Mouse (Mus musculus) MEL (cell line): Measurements from ENCODE around the gene Nfia.

Experiments
- CTCF ChIP-seq, 3 experiments: IDR thresholded peaks in 2 of 3; conservative IDR thresholded peaks in 1 of 3; 2 replicates each; pipeline ENCODE4 v1.5.1; 2011 to 2012; ENCODE audit warnings: low read length in 3 of 3, low read depth in 2 of 3, mild to moderate bottlenecking in 2 of 3, improper control_type of control experiment in 1 of 3, inconsistent platforms in 1 of 3, mixed read lengths in 1 of 3, moderate library complexity in 1 of 3; ENCODE audit not compliant: control insufficient read depth in 1 of 3, insufficient read depth in 1 of 3, poor library complexity in 1 of 3, severe bottlenecking in 1 of 3
- GABPA ChIP-seq: IDR thresholded peaks from 2 replicates; pipeline ENCODE4 v1.6.1; 2012; ENCODE audit warnings: low read depth, mild to moderate bottlenecking, inconsistent platforms, low read length, improper control_type of control experiment, moderate library complexity
- MAFK ChIP-seq: IDR thresholded peaks from 2 replicates; pipeline ENCODE4 v1.6.1; 2011; ENCODE audit warnings: low read depth, mild to moderate bottlenecking, low read length, improper control_type of control experiment, borderline replicate concordance
- MAX ChIP-seq: IDR thresholded peaks from 2 replicates; pipeline ENCODE4 v1.6.1; 2011; ENCODE audit warnings: low read length, improper control_type of control experiment
- MEF2A ChIP-seq: IDR thresholded peaks from 2 replicates; pipeline ENCODE4 v1.6.1; 2014; ENCODE audit warnings: low read depth, mild to moderate bottlenecking, inconsistent platforms, low read length, improper control_type of control experiment; ENCODE audit not compliant: poor library complexity, insufficient replicate concordance, severe bottlenecking; ENCODE audit errors: extremely low read depth
- MYC ChIP-seq: IDR thresholded peaks from 2 replicates; pipeline ENCODE4 v1.6.1; 2011; ENCODE audit warnings: low read depth, mild to moderate bottlenecking, low read length, improper control_type of control experiment, moderate library complexity
- POLR2A ChIP-seq, 2 experiments: IDR thresholded peaks; 2 replicates each; pipeline ENCODE4 v1.6.1; 2011 to 2012; ENCODE audit warnings: low read length in 2 of 2, mild to moderate bottlenecking in 2 of 2, control low read depth in 1 of 2, improper control_type of control experiment in 1 of 2, low read depth in 1 of 2, moderate library complexity in 1 of 2; ENCODE audit not compliant: control insufficient read depth in 1 of 2, insufficient read depth in 1 of 2, poor library complexity in 1 of 2
- RAD21 ChIP-seq: IDR thresholded peaks from 2 replicates; pipeline ENCODE4 v1.6.1; 2011; ENCODE audit warnings: mild to moderate bottlenecking, low read depth, low read length, improper control_type of control experiment
- TBP ChIP-seq: IDR thresholded peaks from 2 replicates; pipeline ENCODE4 v1.8.0; 2011; ENCODE audit warnings: low read depth, low read length, improper control_type of control experiment
- TCF12 ChIP-seq: IDR thresholded peaks from 2 replicates; pipeline ENCODE4 v1.6.1; 2014; ENCODE audit warnings: low read depth, mild to moderate bottlenecking, inconsistent platforms, low read length, improper control_type of control experiment, moderate library complexity

DNA sequence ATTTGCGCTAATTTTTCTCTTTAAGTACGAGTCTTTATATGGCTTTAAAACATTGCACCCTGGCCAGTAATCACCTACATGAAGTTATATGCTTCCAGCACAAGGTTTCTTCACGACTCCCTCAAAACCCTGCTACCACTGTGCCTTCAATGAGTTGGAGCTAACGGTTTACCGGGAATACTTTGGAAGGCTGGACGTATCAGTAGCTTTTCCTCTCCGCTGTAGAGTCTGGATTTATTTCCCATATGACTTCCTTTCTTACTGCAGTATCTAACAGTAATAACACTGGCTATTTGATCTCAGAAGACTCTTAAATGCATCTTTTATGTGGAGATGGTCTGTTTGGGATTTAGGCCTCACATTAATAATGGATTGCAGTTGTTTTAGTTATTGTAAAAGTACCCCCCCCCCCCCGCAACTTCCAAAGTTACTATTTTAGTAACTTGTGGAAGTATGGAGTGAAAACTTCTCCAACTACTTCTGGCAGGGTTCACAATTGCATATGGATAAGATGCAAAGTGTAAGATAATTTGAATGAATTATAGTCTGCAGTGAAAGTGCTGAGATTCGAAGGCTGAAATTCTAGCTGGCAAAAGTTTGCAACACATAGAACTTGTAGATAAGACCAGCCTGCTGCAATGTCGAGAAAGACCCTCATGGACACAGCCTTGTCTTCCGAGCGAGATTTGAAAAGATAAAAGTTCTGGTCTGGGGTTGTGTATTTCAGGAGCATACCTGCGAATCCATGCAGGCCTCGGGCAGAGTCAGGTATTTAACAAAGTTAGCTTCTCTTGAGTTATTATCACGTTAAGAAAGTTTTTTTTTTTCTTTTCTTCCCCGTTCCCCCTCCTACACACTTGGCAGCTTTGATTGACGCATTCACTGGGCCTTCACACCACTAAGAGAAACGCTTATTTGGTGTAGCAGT is 6.7 kb downstream of the Nfia start:
- TF ChIP-seq MYC (no peak), MAX (no peak), CTCF (IDR thresholded peaks at IDR 0.05 in 2 of 3, conservative IDR thresholded peaks at IDR 0.05 in 1 of 3; ENCODE audit: control insufficient read depth in 1 of 3, insufficient read depth in 1 of 3, low read depth in 2 of 3, low read length in 3 of 3, poor library complexity in 1 of 3, severe bottlenecking in 1 of 3) (no peak), MAFK (no peak), GABPA (no peak), POLR2A (IDR thresholded peaks at IDR 0.05; ENCODE audit: control insufficient read depth in 1 of 2, insufficient read depth in 1 of 2, low read depth in 1 of 2, low read length in 2 of 2, poor library complexity in 1 of 2) (peak in 1 of 2 experiments; percentile 18; a peak in 2 of 4 replicates), TCF12 (no peak; the same call in 1 of the 2 replicates), MEF2A (no peak), TBP (0 out of 2 replicates have a peak, but pooled peaks have one; percentile 10), RAD21 (no peak; the same call in 1 of the 2 replicates)
